Mouse (Mus musculus) heart, adult 2 months (tissue): Measurements from ENCODE around the gene Bcas3. TPM values are rescaled to one million over a fixed set of nuclear protein-coding genes. Genes with fewer than 3 reads are reported as not detected.

Experiments
- DNase-seq, 2 experiments: peaks; one replicate each; pipeline ENCODE4 v3.0.0; 2021
- H3K27ac ChIP-seq: fragments of 200-600 bp; 2 replicates; pipeline ENCODE4 v1.8.1; 2022
- H3K27me3 ChIP-seq: fragments of 200-500 bp; 2 replicates; pipeline ENCODE4 v1.6.1; 2012; ENCODE audit warnings: mild to moderate bottlenecking, low read length, inconsistent platforms, mixed read lengths; ENCODE audit not compliant: control insufficient read depth, insufficient read depth
- H3K36me3 ChIP-seq: fragments of 200-500 bp; 2 replicates; pipeline ENCODE4 v1.6.1; 2012; ENCODE audit warnings: low read length, inconsistent platforms; ENCODE audit not compliant: control insufficient read depth, insufficient read depth
- H3K4me1 ChIP-seq: fragments of 200-500 bp; 2 replicates; pipeline ENCODE4 v1.6.1; 2011; ENCODE audit warnings: low read length; ENCODE audit not compliant: control insufficient read depth, insufficient read depth
- H3K4me3 ChIP-seq: fragments of 200-600 bp; 2 replicates; pipeline ENCODE4 v1.8.1; 2022
- H3K79me2 ChIP-seq: fragments of 200-500 bp; replicated peaks from 2 replicates; pipeline ENCODE4 v1.6.1; 2012; ENCODE audit warnings: mild to moderate bottlenecking, inconsistent platforms, low read length, moderate library complexity, mixed read lengths; ENCODE audit not compliant: control insufficient read depth, insufficient read depth
- H3K9ac ChIP-seq: fragments of 200-500 bp; 2 replicates; pipeline ENCODE4 v1.6.1; 2012; ENCODE audit warnings: low read depth, mild to moderate bottlenecking, control low read depth, inconsistent platforms, low read length, mixed read lengths
- CTCF ChIP-seq: fragments of 200-600 bp; IDR thresholded peaks from 2 replicates; pipeline ENCODE4 v1.8.1; 2022; ENCODE audit warnings: antibody characterized with exemption, mild to moderate bottlenecking, moderate library complexity
- EP300 ChIP-seq: fragments of 200-500 bp; IDR thresholded peaks from 2 replicates; pipeline ENCODE4 v1.6.1; 2011; ENCODE audit warnings: low read depth, low read length, control low read depth; ENCODE audit not compliant: insufficient read depth
- POLR2A ChIP-seq: fragments of 200-500 bp; IDR thresholded peaks from 2 replicates; pipeline ENCODE4 v1.6.1; 2011; ENCODE audit warnings: mild to moderate bottlenecking, low read depth, low read length, control low read depth; ENCODE audit not compliant: insufficient read depth
- WGBS: fragments of 180-500 bp; shearing (Covaris S2); methylation state at CpG from one replicate; pipeline ENCODE4 v1.1.7; 2018; 5-methylcytosine and 5-hydroxymethylcytosine counted together
- intact Hi-C: fragments of 180-260 bp; cut with DNase I; formaldehyde crosslinking; loops from one replicate; pipeline ENCODE4 v1.15.1; 2025
- long read RNA-seq: library from polyadenylated mRNA; stranded (forward); transcript quantifications from one replicate; pipeline ENCODE4 v2.0.0, GENCODE M21; 2021
- polyA plus RNA-seq: library from polyadenylated mRNA; depleted of rRNA; stranded (reverse); fragments of >200 nt; gene quantifications from 2 replicates; pipeline ENCODE4 v1.2.3, GENCODE M21; 2012; rRNA removed
- total RNA-seq, 2 experiments: library from RNA; stranded (reverse); gene quantifications; 2 replicates each; pipeline ENCODE4 v1.2.3; 2021

Gene Bcas3
- total RNA-seq (10 to 100 TPM; 36.0 to 40.4 TPM), polyA plus RNA-seq (23.0 and 26.6 TPM in 2 replicates)
- long read RNA-seq, partial matches to known transcripts = 1 of 5 reads
- long read RNA-seq, other reads (novel, unspliced or antisense) = 3 of 5 reads

DNA sequence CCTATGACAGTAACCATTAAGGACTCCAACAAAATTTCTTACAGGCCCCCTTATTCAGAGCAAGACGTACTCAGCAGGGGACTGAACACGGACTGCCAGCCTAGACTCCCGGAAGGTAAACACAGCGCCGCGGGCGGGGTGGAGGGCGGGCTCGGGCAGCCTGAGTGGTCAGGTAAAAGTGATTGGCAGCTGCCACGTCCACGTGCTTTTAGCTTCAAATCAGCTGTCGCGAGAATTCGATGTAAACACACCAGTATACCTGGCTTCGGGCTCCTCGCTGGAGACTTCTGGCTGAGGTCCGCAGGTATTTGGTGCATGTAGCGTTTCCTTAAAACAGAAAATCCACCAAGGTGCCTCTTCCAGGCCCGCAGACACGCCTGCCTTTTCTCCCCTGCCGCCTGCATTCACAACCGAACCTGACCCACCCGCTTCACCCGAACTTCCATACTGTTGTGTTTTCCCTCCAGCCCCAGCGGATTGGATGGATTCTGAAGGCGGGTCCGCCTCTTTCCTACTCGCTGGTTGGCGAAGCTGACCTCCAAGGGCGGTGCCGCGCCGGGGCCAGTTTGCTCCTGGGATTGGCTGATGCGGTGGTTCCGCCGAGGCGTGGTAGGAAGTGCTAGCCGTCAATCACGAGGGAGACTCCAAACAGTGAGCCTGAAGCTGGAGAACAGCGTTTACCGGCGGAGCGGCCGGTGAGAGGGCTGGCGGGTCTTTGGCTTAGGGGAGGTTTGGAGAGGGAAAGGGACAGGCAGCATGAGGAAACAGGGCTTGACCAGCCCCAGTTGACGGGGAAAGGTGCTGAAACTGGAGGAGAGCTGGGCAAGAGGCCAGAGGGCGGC lies at the start of gene Bcas3:
TSS of gene Bcas3 (plus strand) at position 629 of the 842 bp plus-strand sequence.
- Histone ChIP-seq H3K27me3 (no peaks in the 10 kb centered on the region), H3K79me2 (no peaks in the 10 kb centered on the region), H3K4me1 (no peaks in the 10 kb centered on the region), H3K36me3 (no peaks in the 10 kb centered on the region; the same call in 1 of the 2 replicates), H3K27ac (peak within 1 kb of the TSS; percentile 98), H3K9ac (peak within 1 kb of the TSS; percentile 79), H3K4me3 (peak within 1 kb of the TSS; percentile 60)
- peak; percentile 96 to 99 for DNase-seq
- under 1% methylated on average over 47 of the region's 47 CpGs for WGBS
- intact Hi-C loops = loop anchor here (2.0 kb wide), 1 partner anchor 42 kb away; the partner anchor contains the start of gene Ppm1d
- TF ChIP-seq POLR2A (peak; percentile 96), CTCF (no peak), EP300 (peak; percentile 44; the same call in 1 of the 2 replicates)

DNA sequence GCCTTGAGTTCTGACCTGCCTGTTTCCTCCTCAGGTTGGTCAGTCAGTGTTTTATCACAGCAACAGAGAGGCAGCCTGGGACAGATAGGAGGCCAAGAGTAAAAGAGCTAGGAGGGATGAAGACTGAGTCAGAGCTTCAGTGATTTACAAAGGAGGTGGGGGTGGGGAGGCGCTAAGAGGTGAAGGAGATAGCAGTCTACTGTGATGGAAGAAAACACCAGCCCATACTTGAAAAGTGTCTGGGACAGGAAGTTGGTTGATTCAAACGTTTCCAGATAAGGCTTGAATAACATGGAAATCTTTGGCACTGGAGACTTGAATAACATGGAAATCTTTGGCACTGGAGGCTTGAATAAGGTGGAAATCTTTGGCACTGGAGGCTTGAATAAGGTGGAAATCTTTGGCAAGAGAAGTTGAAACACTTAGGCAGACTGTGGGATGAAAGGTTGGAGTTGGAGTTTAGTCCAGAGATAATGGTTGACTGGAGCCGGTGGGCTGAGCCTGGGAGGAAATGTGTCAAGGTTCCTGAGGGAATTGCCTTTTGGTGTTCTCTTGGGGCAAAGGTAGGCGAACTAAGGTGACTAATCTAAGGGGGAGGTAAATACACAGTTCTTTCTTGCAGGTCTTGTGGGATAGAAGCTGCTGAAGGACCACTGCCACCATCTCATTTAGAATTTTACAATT lies 46.2 kb upstream of the Bcas3 start:
- H3K36me3 ChIP-seq = no peaks in the 10 kb centered on the region
- 31% methylated on average over 4 of the region's 4 CpGs for WGBS
- H3K4me3 ChIP-seq = no peak overlapping the region
- H3K9ac ChIP-seq = no peak overlapping the region
- no peak overlapping the region for H3K27ac ChIP-seq
- no peaks in the 10 kb centered on the region for H3K27me3 ChIP-seq
- TF ChIP-seq CTCF (no peak), POLR2A (no peak), EP300 (no peak)
- no peaks in the 10 kb centered on the region for H3K79me2 ChIP-seq
- DNase-seq = no peak
- no peaks in the 10 kb centered on the region for H3K4me1 ChIP-seq
- intact Hi-C loops = no loop called here

DNA sequence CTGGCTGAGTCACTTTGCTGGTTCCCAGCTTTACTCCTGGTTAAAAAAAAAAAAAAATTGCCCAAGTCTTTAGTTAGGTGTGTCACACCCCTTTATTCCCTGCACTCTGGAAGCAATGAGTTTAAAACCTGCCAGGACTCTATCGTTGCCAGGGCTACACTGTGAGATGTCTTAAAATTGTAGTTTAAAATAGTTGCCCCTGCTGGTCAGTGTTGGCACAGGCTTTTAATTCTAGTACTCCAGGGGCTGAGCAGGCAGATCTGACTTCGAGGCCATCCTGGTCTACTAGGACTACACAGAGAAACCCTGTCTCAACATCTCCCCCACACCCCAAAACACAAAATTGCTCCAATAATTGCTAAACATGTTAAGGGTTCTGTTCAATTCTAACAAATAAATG lies 44.2 kb upstream of the Bcas3 start:
- 62% methylated on average over 2 of the region's 2 CpGs for WGBS
- DNase-seq = no peak
- Histone ChIP-seq H3K79me2 (no peaks in the 10 kb centered on the region), H3K4me1 (peaks cover 4% of the 10 kb centered on the region), H3K27ac (no peak overlapping the region), H3K27me3 (no peaks in the 10 kb centered on the region), H3K36me3 (peaks cover 3% of the 10 kb centered on the region; the same call in 1 of the 2 replicates), H3K4me3 (no peak overlapping the region), H3K9ac (no peak overlapping the region)
- intact Hi-C loops = no loop called here
- TF ChIP-seq POLR2A = no peak
- 0 out of 2 replicates have a peak, but pooled peaks have one; percentile 5 for TF ChIP-seq CTCF
- TF ChIP-seq EP300 = no peak

DNA sequence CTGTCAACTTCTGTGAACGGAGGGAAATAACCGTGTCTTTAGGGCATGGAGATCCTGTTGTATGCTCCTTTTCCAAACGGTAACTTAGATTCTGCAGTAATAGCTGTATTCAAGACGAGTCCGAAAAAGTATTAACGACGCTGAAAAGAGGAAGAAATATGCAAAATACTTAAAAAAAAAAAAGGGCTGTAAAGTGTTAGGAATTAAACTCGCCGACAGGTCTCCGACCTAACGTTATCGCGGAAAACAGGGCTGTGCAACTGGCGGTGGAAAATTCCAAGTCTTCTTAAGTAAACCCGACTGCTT lies 42.6 kb upstream of the Bcas3 start:
- peaks cover 3% of the 10 kb centered on the region; the same call in 1 of the 2 replicates for H3K36me3 ChIP-seq
- TF ChIP-seq CTCF (no peak), EP300 (no peak), POLR2A (no peak)
- no peaks in the 10 kb centered on the region for H3K27me3 ChIP-seq
- H3K4me3 ChIP-seq = peak overlapping the region; percentile 49
- H3K27ac ChIP-seq = peak overlapping the region; percentile 93
- H3K4me1 ChIP-seq = peaks cover 4% of the 10 kb centered on the region
- DNase-seq = no peak
- intact Hi-C loops = loop anchor here (2.0 kb wide), 2 partner anchors 42 to 76 kb away; partner anchors contain the start of genes Appbp2 and Bcas3
- H3K9ac ChIP-seq = peak overlapping the region; percentile 57
- 2% methylated on average over 15 of the region's 15 CpGs for WGBS
- H3K79me2 ChIP-seq = no peaks in the 10 kb centered on the region

DNA sequence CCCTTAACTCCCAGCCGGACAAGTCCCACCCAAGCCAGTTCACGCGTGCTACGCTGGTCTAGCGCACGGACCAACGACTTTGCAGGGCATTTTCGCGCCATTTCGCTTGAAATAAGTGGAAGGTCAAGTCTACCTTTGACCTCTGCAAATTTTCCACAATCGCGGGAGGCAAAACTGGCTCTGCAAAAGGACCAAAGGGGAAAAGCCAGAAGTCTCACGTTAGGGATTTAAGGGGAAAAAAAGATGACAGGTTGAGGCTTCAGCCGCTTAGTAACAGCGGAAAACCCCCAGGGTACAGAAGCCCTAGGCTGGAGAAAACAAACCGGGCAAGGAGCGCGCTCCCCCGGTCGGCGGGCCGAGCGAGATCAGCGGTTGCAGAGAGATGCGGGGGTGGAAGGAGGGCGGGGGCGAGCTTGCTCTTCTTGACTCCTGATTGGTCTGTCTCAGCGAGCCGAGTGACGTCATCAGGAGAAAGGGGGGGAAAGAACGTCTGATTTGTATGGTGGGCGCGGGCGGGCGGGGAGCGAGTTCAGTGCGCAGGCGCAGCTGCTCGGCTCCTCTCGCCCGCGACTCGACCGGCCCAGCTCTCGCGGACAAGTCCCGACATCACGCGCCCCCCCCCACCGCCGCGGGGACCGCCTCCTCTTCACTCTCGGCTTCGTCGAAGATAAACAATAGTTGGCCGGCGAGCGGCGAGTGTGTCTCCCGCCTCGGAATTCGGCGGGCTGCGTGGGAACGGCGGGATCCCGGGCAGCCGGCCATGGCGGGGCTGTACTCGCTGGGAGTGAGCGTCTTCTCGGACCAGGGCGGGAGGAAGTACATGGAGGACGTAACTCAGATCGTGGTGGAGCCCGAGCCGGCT lies 42.0 kb upstream of the Bcas3 start, which contains the start of gene Ppm1d:
TSS of gene Ppm1d (plus strand) at position 532 of the 862 bp plus-strand sequence.
- DNase-seq = peak; percentile 97 to 98
- TF ChIP-seq CTCF (no peak), POLR2A (peak; percentile 85), EP300 (0 out of 2 replicates have a peak, but pooled peaks have one; percentile 14)
- Histone ChIP-seq H3K9ac (peak within 1 kb of the TSS; percentile 91), H3K4me1 (peaks cover 4% of the 10 kb centered on the region), H3K36me3 (peaks cover 3% of the 10 kb centered on the region; the same call in 1 of the 2 replicates), H3K27me3 (no peaks in the 10 kb centered on the region), H3K79me2 (no peaks in the 10 kb centered on the region), H3K27ac (peak within 1 kb of the TSS; percentile 98), H3K4me3 (peak within 1 kb of the TSS; percentile 87)
- under 1% methylated on average over 76 of the region's 78 CpGs for WGBS
- intact Hi-C loops = loop anchor here (1.0 to 2.0 kb wide), 3 partner anchors 42 to 171 kb away; partner anchors contain the start of genes Appbp2, Bcas3 and Usp32
